ENCODE assay signal across 8 mouse cellular contexts in the genomic region with DNA sequence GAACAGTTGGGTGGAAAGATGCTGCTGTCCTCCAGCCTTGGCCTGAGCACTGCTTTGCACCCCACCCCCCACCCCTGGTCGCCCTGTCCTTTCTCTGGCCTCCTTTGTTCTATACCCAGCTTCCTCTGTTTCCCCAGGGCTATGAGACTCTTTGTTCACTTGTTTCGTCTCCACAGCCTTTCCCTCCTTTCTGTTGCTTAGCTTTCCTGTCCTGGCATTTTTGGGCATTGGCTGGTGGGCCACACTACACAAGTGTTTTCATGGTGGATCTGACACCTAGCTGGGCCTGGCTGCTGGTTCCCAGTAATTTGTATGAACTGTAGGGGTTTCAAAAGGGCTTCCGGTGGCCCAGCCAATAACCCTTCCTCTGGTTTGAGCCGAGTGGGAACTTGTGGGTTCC. TPM values are rescaled to one million over a fixed set of nuclear protein-coding genes. Genes with fewer than 3 reads are reported as not detected.
DNase-seq lines count a peak whose midpoint lies in the region; ATAC-seq and TF ChIP-seq lines count a peak whose summit lies in the region.

No protein-coding gene starts in this region.

- no peak for ATAC-seq in embryonic facial prominence, embryonic 13.5 days (ENCODE audit: insufficient number of reproducible peaks, insufficient read depth, low FRiP score, low TSS enrichment, low read depth)
- ATAC-seq in intestine, embryonic 15.5 days, result no peak
- no peak for ATAC-seq in neural tube, embryonic 13.5 days (ENCODE audit: low read depth)
- no peak for ATAC-seq in erythroid progenitor cell, adult 5-6 weeks (replicated peaks; ENCODE audit: low FRiP score, poor library complexity, severe bottlenecking)

- H3K9ac ChIP-seq in embryonic facial prominence, embryonic 13.5 days, result peak overlapping the region; percentile 99
- peak overlapping the region; percentile 98 for H3K9ac ChIP-seq in intestine, embryonic 15.5 days
- peak overlapping the region; percentile 98 for H3K9ac ChIP-seq in neural tube, embryonic 13.5 days

- TF ChIP-seq CTCF in left cerebral cortex, adult 2 months (IDR thresholded peaks at IDR 0.05), result no peak

- DNase-seq in left cerebral cortex, adult 2 months (ENCODE audit: extremely low spot score in 1 of 2, low spot score in 2 of 2), result no peak
- no peak for DNase-seq in left cerebral cortex, postnatal 25 days (ENCODE audit: low spot score in 2 of 2)
- DNase-seq in urinary bladder, adult 18-20 months (ENCODE audit: low spot score in 2 of 2), result no peak
- no peak for DNase-seq in adrenal gland, adult 2 months

- H3K27me3 ChIP-seq in embryonic facial prominence, embryonic 13.5 days, result no peaks in the 10 kb centered on the region
- H3K27me3 ChIP-seq in intestine, embryonic 15.5 days (replicated peaks), result no peaks in the 10 kb centered on the region
- no peaks in the 10 kb centered on the region for H3K27me3 ChIP-seq in neural tube, embryonic 13.5 days

- H3K9me3 ChIP-seq in embryonic facial prominence, embryonic 13.5 days, result no peaks in the 10 kb centered on the region
- H3K9me3 ChIP-seq in intestine, embryonic 15.5 days, result no peaks in the 10 kb centered on the region
- H3K9me3 ChIP-seq in neural tube, embryonic 13.5 days, result no peaks in the 10 kb centered on the region

- 31% methylated on average over 4 of the region's 4 CpGs for WGBS in embryonic facial prominence, embryonic 13.5 days
- WGBS in intestine, embryonic 15.5 days, result 46% methylated on average over 4 of the region's 4 CpGs
- 12% methylated on average over 4 of the region's 4 CpGs for WGBS in neural tube, embryonic 13.5 days

- H3K4me3 ChIP-seq in left cerebral cortex, adult 2 months, result peak overlapping the region; percentile 5; the same call in 1 of the 2 replicates
- H3K4me3 ChIP-seq in embryonic facial prominence, embryonic 13.5 days, result peak overlapping the region; percentile 79
- peak overlapping the region; percentile 88 for H3K4me3 ChIP-seq in intestine, embryonic 15.5 days (replicated peaks)
- H3K4me3 ChIP-seq in neural tube, embryonic 13.5 days, result peak overlapping the region; percentile 80

- peak overlapping the region; percentile 99 for H3K4me2 ChIP-seq in embryonic facial prominence, embryonic 13.5 days
- peak overlapping the region; percentile 98 for H3K4me2 ChIP-seq in intestine, embryonic 15.5 days (replicated peaks)
- H3K4me2 ChIP-seq in neural tube, embryonic 13.5 days, result peak overlapping the region; percentile 98

- peak overlapping the region; percentile 100; the same call in 1 of the 2 replicates for H3K27ac ChIP-seq in left cerebral cortex, adult 2 months
- peak overlapping the region; percentile 100 for H3K27ac ChIP-seq in embryonic facial prominence, embryonic 13.5 days
- H3K27ac ChIP-seq in intestine, embryonic 15.5 days, result 0 out of 2 replicates have a peak overlapping the region, but pooled peaks have one; percentile 100
- H3K27ac ChIP-seq in neural tube, embryonic 13.5 days (replicated peaks), result peak overlapping the region; percentile 100

- intact Hi-C loops in left cerebral cortex, adult 2 months (cut with DNase I), result no loop called here
- intact Hi-C loops in left cerebral cortex, postnatal 25 days (cut with DNase I), result no loop called here

- peaks cover 50% of the 10 kb centered on the region for H3K4me1 ChIP-seq in embryonic facial prominence, embryonic 13.5 days
- H3K4me1 ChIP-seq in intestine, embryonic 15.5 days (replicated peaks), result peaks cover 32% of the 10 kb centered on the region
- peaks cover 72% of the 10 kb centered on the region for H3K4me1 ChIP-seq in neural tube, embryonic 13.5 days (replicated peaks)

- H3K36me3 ChIP-seq in embryonic facial prominence, embryonic 13.5 days, result peaks cover 58% of the 10 kb centered on the region
- H3K36me3 ChIP-seq in intestine, embryonic 15.5 days, result peaks cover 28% of the 10 kb centered on the region
- H3K36me3 ChIP-seq in neural tube, embryonic 13.5 days, result peaks cover 51% of the 10 kb centered on the region

RNA-seq across cellular contexts. Expression of a gene that starts 4.7 kb away (rescaled TPM):
- total RNA-seq in left cerebral cortex, adult 2 months (2021), result 10 to 100 TPM; 41.5 to 46.9 TPM
- 10 to 100 TPM; 40.6 to 40.9 TPM for total RNA-seq in left cerebral cortex, postnatal 25 days (2021)
- 52.0 and 52.7 TPM in 2 replicates for polyA plus RNA-seq in embryonic facial prominence, embryonic 13.5 days (2015; fragmentation: Nextera tagmentation; extraction: Ambion mirVana)
- 34.2 and 36.1 TPM in 2 replicates for polyA plus RNA-seq in intestine, embryonic 15.5 days (2015; fragmentation: Nextera tagmentation; extraction: Ambion mirVana)
- 62.2 and 69.6 TPM in 2 replicates for polyA plus RNA-seq in neural tube, embryonic 13.5 days (2015; fragmentation: Nextera tagmentation; extraction: Ambion mirVana)
- total RNA-seq in erythroid progenitor cell, adult 5-6 weeks (2015; ENCODE audit: low replicate concordance), result 14.1 and 17.6 TPM in 2 replicates
- 18.2 and 31.6 TPM in 2 replicates for total RNA-seq in erythroid progenitor cell, adult 5-6 weeks (2017; ENCODE audit: low replicate concordance)
- 10 to 100 TPM; 19.7 to 30.4 TPM for total RNA-seq in adrenal gland, adult 2 months (2021)
- polyA plus RNA-seq in adrenal gland, adult 2 months (2012; rRNA removed), result 73.0 and 73.9 TPM in 2 replicates

RNA-seq across cellular contexts. Expression of a gene that starts 27.1 kb away (rescaled TPM):
- 10 to 100 TPM; 79.5 to 92.1 TPM for total RNA-seq in left cerebral cortex, adult 2 months (2021)
- 10 to 100 TPM; 86.8 to 97.5 TPM for total RNA-seq in left cerebral cortex, postnatal 25 days (2021)
- 214 and 250 TPM in 2 replicates for polyA plus RNA-seq in embryonic facial prominence, embryonic 13.5 days (2015; fragmentation: Nextera tagmentation; extraction: Ambion mirVana)
- polyA plus RNA-seq in intestine, embryonic 15.5 days (2015; fragmentation: Nextera tagmentation; extraction: Ambion mirVana), result 209 and 211 TPM in 2 replicates
- polyA plus RNA-seq in neural tube, embryonic 13.5 days (2015; fragmentation: Nextera tagmentation; extraction: Ambion mirVana), result 231 and 270 TPM in 2 replicates
- total RNA-seq in erythroid progenitor cell, adult 5-6 weeks (2015; ENCODE audit: low replicate concordance), result 130 and 148 TPM in 2 replicates
- total RNA-seq in erythroid progenitor cell, adult 5-6 weeks (2017; ENCODE audit: low replicate concordance), result 91.5 and 154 TPM in 2 replicates
- total RNA-seq in adrenal gland, adult 2 months (2021), result 100 to 1,000 TPM in 1 of 2 experiments, 10 to 100 TPM in 1; 86.3 to 104 TPM
- 5.4 and 7.2 TPM in 2 replicates for polyA plus RNA-seq in adrenal gland, adult 2 months (2012; rRNA removed)

RNA-seq across cellular contexts. Expression of a gene that starts 36.8 kb away (rescaled TPM):
- total RNA-seq in left cerebral cortex, adult 2 months (2021), result 10 to 100 TPM; 28.1 to 31.5 TPM
- 10 to 100 TPM; 26.3 to 29.1 TPM for total RNA-seq in left cerebral cortex, postnatal 25 days (2021)
- 12.8 and 14.6 TPM in 2 replicates for polyA plus RNA-seq in embryonic facial prominence, embryonic 13.5 days (2015; fragmentation: Nextera tagmentation; extraction: Ambion mirVana)
- 8.5 and 8.7 TPM in 2 replicates for polyA plus RNA-seq in intestine, embryonic 15.5 days (2015; fragmentation: Nextera tagmentation; extraction: Ambion mirVana)
- polyA plus RNA-seq in neural tube, embryonic 13.5 days (2015; fragmentation: Nextera tagmentation; extraction: Ambion mirVana), result 26.5 and 29.7 TPM in 2 replicates
- 2.1 and 4.3 TPM in 2 replicates for total RNA-seq in erythroid progenitor cell, adult 5-6 weeks (2015; ENCODE audit: low replicate concordance)
- total RNA-seq in erythroid progenitor cell, adult 5-6 weeks (2017; ENCODE audit: low replicate concordance), result 2.7 and 20.2 TPM in 2 replicates
- 10 to 100 TPM in 1 of 2 experiments, 1 to 10 TPM in 1; 8.0 to 14.0 TPM for total RNA-seq in adrenal gland, adult 2 months (2021)
- 40.3 and 43.3 TPM in 2 replicates for polyA plus RNA-seq in adrenal gland, adult 2 months (2012; rRNA removed)

Comparison
In these comparisons a context has a peak if more than half of its experiments do, and no peak if none do; other contexts are left out.
1. H3K4me3 ChIP-seq: peak in every context shown above with its lines; median percentile 88 in intestine, embryonic 15.5 days; 80 in neural tube, embryonic 13.5 days; 79 in embryonic facial prominence, embryonic 13.5 days; 5 in left cerebral cortex, adult 2 months.